Mouse (Mus musculus): ENCODE results near the gene Tepsin.

The Tepsin gene

DNA sequence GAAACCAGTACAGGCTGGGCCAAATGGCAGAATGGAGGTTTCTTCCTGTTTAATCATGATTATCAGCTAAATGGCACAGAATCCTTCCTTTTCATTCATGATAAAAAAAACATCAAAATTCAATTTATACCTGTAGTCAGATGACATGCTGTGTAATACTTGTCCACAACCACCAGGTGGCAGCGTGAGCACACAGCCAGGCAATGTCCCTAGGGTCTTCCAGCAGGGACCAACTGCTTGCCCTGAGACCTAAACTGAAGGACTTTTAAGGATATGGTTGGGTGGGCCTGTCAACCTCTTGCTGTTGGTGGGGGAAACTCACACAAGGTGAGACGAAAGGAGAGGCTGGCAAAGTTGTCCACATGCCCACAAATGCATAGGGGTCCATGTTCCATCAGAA lies 12.5 kb upstream of the Tepsin start:
- peak in 1 of 2 experiments; percentile 35 for DNase-seq (ENCODE audit: low spot score in 2 of 2)

DNA sequence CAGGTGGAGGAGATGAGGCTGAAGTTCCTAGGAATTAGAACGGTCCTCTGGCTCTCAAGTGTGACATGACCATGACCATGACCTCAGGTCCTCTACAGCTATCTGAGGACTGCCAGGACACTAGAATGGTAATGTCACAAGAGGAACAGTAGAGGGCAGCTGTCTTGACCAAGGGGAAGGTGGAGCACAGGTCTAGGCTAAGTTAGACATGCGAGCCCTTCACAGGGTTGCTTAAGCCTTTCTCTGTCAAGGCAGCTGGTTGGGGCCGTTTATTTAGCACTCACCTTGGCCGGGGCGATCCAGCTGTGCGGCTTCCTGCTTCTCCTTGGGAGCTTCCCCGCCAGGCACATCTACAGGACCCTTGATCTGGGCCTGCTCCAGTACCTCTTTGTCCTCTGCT lies 12.0 kb upstream of the Tepsin start:
- DNase-seq (ENCODE audit: low spot score in 2 of 2) = no peak

DNA sequence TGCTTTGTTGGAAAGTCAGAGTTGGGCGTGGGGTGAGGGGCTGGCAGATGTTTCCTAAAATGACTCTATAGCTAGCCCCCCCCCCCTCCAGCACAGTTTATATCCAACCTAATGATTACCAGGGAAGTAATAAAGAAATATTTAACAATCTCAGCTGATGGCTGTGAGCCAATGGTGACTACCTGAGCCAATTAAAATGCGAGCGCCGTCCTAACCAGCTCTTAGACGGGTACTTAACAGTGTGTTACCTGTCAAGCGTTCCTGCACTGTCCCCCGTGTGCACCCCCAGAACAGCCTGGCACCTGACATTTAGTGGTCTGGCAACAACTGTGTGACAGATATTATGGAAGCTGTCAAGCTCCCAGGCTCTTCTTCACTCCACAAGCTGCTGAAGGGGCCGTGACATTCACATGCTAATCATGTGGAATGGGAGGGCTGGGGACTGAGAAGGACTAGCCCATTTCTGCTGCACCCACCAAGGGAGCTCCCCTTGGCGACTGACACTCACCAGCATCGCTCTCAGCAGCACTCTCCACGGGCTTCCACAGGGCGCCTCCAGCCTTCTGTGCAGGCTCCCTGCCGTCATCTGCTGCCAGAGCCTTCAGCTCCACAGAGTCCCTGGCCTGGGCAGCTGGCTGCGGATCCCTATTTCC lies 11.2 kb upstream of the Tepsin start:
- no peak for DNase-seq (ENCODE audit: low spot score in 2 of 2)

DNA sequence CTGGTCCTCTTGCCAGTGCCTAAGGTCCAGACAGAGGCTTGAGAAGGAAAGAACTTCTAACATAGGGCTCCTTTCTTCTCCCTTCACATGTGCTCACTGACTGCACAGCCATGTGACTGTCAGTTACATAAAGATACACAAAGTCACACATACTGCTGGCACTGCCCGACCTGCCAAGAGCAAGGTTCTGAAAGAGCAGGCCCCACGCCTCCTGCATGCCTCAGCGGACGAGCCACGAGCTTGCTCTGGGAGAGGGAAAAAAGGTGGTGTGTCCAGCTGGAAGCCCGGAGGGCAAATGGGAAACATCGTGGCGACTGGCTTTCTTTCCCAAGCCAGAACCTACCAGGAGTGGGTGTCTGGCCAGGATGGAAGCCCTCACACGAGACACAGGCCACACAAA lies 9.3 kb upstream of the Tepsin start:
- no peak for DNase-seq (ENCODE audit: low spot score in 2 of 2)

DNA sequence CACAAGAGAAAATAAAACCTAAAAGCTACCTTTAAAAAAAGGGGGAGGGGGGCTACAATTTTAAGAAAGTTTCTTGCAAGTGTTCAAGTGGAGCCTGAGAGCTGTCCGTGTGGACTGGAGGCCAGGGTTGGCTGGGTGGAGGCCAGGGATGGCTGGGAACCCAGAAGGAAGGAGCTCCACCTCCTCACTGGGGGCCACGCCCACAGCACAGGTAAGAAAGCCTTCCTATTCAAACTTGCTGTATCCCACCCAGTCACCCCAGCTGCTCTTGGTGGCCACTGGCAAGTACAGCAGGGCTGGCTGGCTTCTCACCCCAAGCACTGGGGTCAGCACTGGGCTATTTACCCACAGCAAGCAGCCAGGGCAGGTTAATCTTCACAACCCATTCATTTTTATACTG lies 8.5 kb upstream of the Tepsin start:
- no peak for DNase-seq (ENCODE audit: low spot score in 2 of 2)

DNA sequence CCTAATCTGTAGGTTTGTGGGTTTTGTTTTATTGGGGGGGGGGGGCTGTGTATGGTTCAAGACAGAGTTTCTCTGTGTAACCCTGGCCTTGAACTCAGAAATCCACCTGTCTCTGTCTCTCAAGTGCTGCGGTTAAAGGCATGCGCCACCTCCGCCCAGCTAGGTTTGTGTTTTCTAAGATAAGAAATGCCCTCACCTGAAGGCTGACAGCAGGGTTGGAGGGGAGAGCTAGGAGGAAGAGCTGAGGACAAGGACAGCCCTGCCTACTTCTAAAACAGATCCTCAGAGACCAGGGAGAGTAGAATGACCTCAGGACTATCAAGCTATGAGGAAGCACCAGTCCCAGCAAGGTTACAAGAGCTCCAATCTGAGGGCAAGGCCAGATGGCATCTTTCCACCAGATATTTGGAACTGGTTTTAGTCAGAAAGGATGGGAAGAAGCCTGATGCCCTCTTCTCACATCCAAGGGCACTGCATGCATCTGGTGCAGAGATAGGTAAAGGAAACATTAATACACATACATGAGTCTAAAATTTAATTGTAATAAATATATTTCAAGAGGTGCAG lies 5.0 kb upstream of the Tepsin start:
- no peak for DNase-seq (ENCODE audit: low spot score in 2 of 2)

DNA sequence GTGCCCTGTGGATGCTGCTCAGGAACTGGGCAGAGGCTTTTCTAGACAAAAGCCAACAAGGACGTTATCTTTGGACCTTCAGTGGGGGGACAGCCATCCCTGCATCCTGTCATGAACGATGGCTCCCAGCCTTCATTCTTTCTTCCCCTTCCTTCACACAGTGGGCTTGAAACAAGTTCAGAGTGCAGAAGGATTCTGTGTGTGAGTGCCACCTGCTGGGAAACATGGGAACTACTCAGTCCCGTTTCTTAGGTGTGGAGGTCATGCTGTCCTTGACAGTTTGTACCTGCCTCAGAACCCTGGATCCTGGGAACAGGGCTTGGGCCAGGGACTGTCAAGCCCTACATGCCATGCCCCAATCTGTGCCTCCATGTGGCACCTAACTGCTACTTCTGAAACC lies 2.5 kb upstream of the Tepsin start:
- DNase-seq (ENCODE audit: low spot score in 2 of 2) = peak; percentile 44 to 58

DNA sequence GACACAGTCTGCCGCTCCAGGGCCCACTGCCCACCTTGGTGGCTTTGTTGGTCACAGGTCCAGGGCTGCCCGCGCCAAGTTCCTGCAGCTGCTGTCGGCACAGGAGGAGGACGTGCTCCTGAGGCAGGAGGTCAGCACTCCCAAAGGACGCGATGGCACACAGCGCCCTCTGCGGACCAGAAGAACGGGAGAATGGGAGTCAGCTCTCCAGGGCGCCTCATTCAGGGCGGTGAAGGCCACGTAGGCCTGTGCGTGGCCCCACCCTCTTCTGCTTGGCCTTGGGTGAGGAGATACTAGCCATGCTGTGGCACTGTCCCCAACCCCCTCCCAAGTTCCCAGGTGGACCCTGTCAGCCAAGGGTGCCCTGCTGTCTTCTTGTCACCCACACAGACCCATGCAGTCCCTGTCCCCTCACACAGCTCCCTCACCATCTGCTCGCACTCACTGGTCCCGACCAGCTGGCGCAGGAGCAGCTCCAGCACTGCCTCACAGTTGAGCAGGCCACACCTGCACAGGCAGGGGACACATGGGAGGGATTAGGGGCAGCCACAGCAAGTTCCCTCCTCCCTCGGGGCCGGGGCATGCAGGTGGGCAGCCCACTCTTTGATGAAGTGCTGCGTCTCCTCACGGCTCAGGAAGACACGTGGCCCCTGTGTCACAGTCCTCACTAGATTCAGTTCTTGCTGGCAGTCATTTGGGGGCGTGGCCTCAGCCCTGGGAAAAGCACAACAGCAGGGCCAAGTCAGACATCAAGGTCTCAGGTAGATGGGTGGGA lies 5.5 kb downstream of the Tepsin start:
- DNase-seq (ENCODE audit: low spot score in 2 of 2) = no peak

DNA sequence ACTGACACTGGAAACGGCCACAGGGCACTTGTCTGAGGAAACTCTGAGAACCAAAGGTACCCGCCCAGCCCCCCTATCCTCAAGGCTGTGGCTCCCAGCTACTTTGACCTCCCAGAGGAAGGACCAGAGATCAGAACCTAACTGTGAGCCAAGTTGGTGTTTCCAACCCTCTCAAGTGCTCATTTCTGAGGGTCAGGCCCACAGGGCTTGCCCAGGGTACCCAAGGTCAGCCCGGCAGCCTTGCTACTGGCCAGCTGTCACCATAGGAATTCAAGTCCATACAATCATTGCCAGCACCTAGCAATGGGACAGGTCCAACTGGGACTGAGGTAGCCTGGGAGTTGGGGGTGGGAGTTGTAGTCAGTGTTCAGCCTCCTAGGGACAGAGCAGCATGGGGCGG lies 7.9 kb downstream of the Tepsin start:
- DNase-seq (ENCODE audit: low spot score in 2 of 2) = no peak

DNA sequence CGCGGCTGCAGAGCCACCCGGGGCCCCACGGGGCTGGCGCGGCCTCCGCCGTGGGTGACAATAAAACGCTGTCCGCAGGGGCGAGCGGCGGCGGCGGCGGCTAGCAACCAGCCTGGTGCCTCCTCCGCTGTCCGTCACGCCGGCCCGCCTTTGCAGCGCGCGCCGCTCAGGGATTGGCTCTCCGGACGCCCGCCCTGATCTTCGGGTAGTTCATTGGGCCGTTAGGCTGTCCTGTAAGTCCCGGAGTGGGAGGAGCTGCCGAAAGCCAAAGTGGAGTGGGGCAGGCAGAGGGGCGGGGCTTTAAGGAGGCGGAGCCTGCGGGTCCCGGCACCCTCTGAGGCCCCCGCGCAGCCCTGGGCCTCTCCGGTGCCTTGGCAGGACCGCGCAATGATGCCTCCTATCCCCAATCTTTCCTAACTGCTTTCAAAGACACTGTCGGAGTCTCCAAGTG lies 11.8 kb downstream of the Tepsin start, which contains the start of gene Cep131:
Cep131 (minus strand) TSS at position 126 of the 451 bp plus-strand sequence.
- peak; percentile 98 to 99 for DNase-seq (ENCODE audit: low spot score in 2 of 2)

DNA sequence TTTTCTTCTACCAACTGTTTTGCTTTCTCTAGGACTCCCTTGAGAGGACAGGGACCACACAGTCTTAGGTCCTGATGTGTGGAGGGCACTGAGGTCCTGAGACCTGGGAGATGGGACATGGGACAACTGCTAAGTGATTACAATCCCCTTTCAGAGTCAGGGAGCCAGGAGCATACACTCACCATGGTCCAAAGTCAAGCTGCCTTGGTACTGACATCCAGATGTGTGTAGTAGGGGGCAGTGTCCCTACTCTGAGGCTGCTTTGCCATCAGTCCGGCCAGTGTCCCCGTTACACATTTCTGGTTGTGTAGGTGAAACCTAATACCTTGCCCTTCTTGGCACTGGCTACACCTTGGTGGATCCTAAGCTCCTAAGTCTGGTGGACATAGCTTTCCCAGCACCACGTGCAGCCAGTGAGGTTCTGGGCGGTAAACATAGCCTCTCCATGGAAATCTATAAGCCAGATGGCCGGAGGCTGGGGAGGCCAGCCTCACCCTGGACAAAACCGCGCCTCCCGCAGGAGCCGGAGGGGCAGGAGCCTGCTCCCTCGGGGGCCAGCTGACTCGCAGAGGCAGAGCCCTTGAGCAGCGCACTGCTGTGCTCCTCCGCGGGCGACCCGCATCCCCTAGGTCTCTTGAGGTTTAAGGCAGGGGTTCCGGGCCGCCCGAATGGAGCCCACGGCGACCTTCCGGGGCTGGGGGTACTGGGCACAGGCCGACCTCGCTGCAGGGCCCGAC lies 12.5 kb downstream of the Tepsin start:
- peak in 1 of 2 experiments; percentile 49 for DNase-seq (ENCODE audit: low spot score in 2 of 2)

DNA sequence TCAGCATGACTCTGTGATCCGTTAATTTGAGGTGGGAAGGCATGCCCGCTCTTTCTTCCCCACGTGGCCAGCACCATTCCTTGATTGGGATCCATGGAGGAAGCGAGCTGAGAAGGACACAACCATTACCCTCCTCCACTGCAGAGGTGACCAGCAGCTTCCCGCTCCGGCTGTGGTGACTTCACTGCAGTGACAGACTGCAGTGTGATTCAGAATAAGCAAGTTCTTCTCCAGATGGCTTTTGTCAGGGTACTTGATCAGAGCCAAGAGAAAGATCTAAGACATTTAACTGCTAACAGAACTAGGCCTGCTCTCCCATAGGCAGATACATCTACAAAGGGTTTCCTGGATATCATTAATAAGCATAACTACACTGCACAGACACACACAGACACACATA lies 18.2 kb downstream of the Tepsin start:
- no peak for DNase-seq (ENCODE audit: low spot score in 2 of 2)

DNA sequence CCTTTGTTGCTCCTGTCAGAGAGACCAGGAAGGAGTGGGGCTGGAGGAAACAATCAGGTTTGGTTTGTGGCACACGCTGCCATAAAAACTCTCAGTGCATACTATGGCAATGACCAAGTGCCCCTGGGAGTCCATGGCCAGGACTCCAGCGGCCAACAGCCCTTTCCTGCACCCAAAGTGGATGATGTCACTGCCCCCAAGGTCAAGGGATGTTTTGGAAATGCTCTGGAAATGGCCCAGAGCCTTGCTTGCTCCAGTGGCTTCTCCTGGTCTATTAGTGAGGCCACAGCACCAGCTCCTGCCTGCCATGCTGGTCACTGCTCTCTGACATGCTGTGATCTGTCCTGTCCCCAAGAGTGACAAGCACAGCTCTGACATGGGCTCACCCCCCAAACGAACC lies 22.3 kb downstream of the Tepsin start:
- DNase-seq (ENCODE audit: low spot score in 2 of 2) = no peak

DNA sequence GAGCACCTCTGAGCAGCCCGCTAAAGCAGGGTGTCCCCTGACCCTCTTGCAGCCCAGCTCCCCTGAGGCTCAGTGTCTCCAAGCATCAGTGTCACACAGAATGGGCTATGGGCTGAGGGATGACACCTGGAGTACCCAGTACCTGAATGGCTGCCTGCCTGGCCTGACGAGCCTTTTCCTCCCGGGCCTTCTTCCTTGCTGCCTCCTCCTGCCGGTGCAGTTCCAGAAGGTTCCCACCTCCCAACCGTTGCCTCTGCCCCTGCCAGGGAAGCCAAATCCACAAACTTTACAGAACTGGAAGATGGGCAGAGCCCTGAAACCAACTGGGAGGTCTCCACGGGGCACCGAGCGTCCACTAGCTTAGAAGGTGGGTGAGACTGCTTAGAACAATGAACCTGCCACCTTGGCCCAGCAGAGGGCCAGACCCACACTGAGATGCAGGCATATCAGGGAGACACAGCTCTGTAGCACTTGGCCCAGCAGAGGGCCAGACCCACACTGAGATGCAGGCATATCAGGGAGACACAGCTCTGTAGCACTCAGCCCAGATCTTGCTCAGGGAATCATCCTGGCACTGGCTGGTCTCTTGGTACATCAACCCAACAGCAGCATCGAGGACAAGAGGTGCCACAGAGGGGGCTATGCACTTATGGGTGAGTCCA lies 25.4 kb downstream of the Tepsin start:
- no peak for DNase-seq (ENCODE audit: low spot score in 2 of 2)

DNA sequence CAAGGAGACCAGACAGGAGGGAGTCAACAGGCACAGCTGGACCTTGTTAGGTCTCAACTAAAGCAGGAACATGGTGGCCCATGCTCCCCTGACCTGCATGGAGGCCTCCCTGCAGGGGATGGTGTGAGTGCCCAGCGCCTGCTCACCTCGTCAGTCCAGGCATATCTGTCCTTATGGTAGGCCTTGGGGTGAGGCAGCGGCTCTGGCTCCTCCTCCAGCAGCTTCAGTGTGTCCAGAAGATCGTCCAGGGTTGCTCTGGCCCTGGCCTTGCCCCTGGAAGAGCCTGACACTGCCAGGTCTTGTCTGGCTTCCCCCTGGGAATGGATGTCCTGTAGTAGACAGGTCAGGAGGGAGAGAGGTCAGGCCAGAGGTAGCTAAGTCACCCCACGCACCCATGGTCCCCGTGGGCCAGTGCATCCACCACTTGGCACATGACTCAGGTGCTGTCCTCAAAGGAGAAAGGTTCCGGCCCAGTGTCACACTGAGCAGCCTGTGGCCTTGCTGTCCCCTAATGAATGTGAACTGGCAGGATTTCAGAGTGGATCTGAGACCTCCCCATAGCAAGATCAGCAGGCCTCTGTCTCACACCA lies 26.7 kb downstream of the Tepsin start:
- no peak for DNase-seq (ENCODE audit: low spot score in 2 of 2)

DNA sequence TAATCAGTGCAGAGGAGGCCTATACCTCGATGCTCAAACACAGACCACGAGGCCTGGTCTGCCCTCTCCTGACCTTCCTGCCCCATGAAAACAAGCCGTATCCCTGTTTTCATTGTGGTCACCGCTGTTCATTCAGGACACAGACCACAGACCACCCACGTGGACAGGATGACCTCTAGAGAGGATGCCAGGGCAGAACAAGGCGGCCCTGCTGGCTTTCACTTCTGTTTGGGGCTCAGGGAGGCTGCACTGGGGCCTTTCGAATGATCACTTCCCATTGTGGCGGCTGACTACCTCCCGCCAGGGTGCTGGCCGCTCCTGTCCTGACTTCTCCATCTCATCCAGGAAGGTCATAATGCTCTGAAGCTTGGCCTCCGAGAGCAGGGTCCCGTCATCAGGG lies 27.5 kb downstream of the Tepsin start:
- DNase-seq (ENCODE audit: low spot score in 2 of 2) = no peak

DNA sequence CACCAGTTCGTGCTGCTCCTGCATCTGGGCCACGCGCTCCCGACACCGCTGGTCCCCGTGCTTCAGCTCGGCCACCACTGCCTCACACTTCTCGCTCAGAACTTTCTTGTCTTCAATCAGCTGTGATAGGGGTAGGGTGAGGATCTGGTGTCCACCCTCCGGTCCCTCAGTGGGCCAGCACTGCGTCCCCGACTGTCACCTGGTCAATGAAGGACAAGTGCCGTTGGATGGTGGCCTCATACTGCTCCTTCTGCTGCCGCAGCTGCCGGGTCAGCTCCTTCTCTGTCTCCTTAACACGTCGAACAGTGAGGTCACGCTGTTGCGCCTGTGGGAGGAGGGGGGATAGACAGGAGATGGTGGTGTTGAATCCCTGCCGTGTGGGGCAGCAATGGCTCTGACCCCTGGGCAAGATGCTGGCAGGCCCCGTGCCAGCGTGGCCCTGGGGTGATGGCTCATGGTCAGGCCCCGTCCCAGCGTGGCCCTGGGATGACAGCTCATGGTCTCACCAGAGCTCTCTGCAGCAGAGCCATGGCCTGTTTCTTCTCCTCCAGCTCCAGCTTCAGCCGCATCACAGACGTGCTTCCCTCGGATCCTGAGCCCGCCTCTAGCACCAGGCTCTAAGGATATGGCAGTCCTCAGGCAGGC lies 28.1 kb downstream of the Tepsin start:
- DNase-seq (ENCODE audit: low spot score in 2 of 2) = no peak

DNA sequence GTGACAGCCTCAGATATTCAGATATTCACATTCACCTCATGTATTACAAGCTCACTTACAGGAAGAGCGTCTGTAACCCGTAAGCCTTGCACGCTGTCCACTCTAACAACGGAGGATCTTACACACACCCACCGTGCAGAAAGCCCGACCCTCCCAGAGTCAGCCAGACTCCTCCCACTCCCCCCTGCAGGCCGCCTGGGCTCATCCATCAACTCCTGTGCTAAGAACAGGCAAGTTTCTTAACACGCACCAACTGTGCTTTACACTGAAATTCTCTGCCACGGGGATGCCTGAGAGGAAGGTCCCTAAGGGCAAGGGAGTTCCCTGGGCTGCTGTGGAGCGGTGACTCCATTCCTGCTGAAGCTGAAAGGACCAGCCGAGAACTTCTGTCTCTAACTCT lies 29.3 kb downstream of the Tepsin start:
- no peak for DNase-seq (ENCODE audit: low spot score in 2 of 2)

DNA sequence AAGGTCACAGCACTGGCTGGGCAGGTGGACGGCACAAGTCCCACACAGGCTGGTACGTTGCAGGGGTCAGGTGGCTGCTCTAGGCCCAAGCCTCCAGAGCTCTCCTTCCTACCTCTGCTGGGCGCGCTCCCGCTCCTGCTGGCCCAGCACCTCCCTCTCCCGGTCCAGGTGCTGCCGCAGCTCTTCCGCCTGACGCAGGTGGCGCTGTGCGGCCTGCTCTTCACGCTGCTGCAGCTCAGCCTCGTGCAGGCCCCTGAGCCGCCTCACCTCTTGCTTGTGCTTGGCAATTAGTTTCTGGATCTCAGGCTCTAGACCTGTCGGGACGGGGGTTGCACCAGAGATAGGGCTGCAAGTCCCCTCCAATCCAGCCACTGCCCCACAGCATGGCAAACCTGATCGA lies 30.7 kb downstream of the Tepsin start:
- DNase-seq (ENCODE audit: low spot score in 2 of 2) = no peak

DNA sequence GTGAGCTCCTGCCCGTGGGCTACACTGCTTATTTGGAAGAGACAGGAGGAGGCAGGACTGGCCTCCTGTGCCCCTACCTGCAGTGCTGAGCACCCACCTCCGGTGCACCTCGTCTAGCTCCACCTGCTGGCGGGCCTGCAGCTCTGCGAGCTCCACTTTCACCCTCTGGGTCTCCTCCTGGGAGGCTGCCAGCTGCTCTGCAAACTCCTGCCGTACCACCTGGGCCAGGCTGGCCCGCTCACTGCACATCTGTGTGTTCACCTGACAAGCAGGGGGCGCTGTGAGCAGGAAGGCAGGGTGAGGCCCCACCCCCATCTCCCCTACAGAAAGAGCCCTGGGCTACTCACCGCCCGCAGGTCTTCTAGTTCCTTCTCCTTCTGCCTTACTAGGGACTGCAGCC lies 33.2 kb downstream of the Tepsin start:
- peak; percentile 20 to 22 for DNase-seq (ENCODE audit: low spot score in 2 of 2)

DNA sequence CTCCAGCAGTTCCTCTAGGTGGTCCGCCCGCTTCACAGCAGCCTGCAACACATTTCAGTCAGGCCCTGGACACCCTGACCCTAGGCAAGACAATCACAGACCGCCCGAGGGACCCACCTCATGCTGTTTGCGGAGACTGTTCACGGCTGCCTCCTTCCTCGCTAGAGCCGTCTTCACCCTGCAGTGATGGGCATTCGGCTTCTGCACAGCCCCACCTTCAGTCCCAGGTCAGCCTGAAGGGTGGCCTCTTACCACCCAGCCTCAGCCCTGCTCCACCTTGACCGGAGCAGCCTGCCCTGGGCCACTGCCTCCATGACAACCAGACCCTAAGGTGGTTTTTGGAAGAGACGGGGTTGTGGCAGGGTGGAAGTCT lies 33.9 kb downstream of the Tepsin start:
- DNase-seq (ENCODE audit: low spot score in 2 of 2) = no peak

Data from heart, adult 9 months (tissue).